Mouse (Mus musculus) testis, postnatal 10 days (tissue): ENCODE measurements around the gene Nlrc5.
"Not testable (repeated sequence)": the region's sequence is repeated elsewhere in the genome, so short reads cannot be mapped to it uniquely, and the experiment has no call there.

Source experiments
- DNase-seq: peaks from one replicate; pipeline ENCODE4 v3.0.0; 2021; ENCODE audit warnings: low spot score

Nlrc5 gene

DNA sequence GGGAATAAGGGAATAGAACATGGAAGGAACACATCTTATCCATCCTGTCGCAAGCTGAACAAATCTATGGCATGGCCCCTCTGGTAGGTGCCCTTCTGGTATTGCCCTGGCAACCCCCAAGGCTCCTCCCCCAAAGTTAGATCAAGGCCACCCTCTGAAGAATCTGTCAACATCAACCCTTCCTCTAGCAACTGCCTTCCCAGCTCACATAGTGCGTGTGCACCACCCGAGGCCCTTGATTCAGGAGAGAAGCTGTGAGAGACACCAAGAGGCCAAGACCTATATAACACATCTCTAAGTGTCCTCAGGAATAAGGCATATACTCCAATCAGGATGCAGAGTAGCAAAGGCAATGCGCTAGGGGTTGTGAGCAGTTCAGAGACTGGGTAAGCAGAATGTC, 11.9 kb upstream of the Nlrc5 start:
- DNase-seq, result no peak

DNA sequence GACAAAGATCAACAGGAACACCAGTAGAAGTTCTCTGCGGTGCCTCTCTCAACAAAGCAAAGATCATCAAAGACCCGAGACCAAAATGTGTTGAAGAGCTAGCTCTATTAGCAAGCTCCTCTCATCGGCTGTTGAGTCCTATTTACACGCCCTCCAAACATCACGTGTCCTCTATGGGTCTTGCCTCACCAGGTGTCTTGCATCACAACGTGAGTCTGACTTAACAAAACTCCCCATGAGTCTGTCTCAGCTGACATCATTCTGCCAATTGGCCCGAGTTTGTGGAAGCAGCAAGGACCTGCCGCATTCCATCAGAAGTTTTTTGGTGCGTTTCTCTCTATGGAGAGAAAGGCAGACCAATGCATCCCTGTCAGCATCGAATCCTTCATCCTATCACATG, 6.2 kb upstream of the Nlrc5 start:
- DNase-seq, result no peak

DNA sequence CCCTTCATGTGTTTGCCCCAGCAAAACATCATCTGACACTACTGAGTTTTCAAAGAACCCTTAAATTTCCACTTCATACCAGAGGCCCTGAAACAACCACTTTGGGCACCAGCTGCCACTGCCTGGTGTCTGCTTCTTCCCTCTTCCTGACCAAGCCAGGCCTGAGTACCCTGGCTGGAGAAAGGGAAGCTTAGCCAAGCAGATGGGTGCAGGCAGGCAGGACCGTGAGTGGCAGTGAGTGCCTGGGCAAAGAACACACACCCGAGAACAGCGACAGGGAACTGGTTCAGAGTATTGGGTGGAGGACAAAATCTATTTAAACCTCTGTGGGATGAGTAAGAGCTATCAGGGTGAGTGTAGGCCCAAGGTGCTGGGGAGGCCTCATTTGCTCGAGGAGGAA, 5.7 kb upstream of the Nlrc5 start:
- no peak for DNase-seq

DNA sequence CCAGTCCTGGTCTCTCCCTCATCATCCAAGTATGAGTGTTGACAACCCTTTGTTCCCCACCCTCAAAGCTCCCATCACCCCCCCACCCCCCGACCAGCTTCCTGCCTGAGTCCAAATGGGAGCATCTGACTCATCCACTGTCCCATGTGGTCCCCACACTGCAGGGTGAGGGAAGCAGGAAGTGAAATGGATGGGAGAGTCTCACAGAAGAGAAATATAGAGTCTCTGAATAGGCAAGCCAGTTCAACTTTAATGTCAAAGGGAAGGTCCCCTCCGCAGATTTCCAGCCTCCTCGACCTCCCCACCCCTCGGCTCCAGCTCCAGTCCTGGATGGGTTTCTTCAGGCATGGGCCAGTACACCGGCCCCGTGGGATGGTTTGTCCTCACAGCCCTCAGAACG, 4.8 kb upstream of the Nlrc5 start:
- DNase-seq, result no peak

DNA sequence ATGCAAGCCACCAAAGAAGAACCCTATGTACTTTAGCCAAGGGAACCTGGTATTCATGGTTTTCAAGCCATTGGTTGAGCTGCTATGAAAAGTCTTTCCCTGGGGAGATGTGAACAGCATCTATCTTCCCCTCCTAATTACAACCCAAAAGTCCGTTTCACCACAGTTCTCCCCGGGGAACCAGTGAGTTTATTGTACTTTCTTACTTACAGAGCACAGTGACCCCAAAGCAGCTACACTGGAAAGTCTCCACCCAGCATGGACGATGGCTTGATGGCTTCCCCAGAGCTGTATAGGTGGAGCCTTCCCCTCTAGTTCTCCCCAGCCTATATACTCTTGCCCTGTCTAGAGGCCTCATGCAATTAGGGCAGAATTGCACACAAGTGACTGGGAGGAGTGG, 1.9 kb upstream of the Nlrc5 start:
- no peak for DNase-seq

DNA sequence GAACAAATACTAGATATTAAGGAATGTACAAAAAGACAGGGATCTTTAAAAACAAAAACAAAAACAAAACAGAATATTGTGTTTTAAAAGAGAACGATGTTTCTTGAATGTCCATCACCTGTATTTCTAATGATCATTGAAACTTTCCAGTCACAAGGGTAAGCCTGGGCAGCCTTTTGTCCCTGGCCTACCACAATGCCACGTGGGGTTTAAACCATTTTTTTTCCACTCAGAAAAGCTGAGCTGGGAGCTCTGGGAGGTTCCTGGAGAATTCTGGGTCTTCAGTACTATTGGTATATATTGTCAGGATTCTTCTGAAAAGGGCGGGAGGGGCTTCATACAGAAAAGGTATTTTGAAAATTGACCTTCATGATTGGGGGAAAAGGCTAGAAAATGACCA, 802 bp downstream of the Nlrc5 start:
- DNase-seq, result no peak

DNA sequence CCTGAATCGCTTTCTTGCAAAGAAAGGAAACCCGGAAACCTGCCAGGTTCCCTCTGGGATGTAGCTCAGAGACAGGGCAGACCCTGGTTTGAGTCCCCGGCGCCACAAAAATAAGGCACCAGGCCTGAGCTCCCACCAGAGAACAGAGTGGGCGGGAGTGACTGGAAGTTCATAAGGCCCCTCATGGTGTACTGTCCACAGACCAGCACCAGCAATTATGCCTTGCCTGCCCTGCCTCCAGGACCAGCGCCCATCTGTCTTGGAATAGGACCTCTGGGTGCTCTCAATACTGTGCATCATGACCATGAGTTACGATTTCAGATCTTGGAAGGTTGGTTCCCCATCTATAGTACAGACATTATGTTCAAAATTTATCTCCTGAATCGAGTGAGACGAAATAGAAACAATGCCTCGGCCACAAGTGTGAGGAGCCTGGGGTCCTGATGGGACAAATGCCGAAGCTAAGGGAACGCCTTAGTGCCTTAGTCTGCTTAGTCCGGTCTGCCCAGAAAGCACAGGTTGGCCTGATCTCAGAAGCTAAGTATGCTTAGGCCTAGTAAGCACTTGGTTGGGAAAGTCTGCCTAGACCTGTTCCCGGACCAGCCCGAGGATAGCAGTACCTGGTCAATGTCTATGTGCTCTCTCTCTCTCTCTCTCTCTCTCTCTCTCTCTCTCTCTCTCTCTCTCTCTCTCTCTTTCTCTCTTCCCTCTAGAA, 1.4 kb downstream of the Nlrc5 start:
- DNase-seq, result no peak

DNA sequence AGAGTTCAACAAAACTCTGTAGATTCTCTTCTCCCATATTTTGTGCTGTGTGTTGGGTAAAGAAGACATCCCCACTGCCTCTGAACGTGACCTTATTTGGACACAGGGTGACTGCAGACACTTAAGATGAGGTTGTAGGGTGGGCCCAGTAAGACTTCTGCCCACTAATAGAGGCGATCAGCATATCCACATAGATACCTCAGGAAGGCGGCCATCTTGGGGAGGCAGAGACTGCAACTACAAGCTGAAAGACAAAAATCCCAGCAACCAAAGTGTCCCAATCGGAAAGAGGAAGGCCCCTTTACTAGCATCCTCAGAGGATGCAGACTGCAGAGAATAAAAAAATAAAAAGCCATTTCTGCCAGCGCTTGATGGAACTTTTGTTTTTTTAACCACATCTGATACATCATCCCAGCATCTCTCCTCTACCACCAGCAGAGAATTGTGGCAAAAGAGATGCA, 2.0 kb downstream of the Nlrc5 start:
- no peak for DNase-seq

DNA sequence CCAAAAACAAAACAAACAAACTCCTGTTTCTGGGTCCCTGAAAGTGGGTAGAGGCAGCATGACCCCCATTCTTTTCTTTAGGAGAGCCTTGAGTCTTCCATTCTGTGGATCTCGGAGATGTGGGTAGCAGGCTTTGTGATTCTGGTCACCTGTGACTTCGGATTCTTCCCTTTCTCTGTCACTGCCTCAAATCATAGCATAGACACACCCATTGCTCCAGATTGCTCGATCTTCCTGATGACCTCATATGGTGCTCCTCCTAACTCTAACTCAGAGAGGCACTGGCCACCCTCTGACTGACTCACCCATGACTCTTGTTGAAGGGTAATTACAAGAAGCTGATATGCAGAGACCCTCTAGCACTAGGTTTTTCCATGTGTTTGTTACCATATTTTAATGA, 2.7 kb downstream of the Nlrc5 start:
- no peak for DNase-seq

DNA sequence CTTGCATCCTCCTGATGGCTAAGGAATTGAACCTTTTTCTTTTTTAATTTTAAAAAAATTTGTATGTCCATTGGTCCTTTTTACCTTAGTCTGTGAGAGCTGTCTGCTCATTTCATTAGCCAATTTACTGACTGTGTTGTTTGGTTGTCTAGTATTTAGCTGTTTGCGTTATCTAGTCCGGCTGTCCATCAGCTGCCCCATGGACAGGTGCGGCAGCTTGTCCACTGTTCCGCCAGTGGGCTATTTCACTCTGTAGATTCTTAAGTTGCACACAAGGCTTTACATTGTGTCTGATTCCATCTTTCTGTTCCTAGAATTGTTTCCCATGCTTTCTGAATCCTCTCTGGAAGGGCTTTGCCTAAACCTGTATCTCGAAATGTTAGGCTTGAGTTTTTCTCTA, 4.5 kb downstream of the Nlrc5 start:
- DNase-seq, result no peak

DNA sequence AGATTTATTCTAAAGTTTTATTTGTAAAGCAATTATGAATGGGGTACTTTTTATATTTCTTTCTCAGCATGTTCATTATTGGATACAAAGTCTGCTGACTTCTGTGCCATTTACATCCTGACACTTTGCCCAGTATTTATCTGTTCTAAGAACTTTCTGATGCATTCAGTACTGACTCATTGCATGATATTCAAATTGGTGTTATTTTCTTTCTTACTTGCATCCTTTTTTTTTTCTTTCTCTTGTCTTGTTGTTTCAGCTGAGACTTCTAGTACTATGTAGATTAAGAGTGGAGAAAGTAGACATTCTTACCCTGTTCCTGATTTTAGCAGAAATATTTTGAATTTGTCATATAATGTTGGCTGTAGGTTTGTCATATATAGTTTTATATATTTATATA, 5.5 kb downstream of the Nlrc5 start:
- no peak for DNase-seq

DNA sequence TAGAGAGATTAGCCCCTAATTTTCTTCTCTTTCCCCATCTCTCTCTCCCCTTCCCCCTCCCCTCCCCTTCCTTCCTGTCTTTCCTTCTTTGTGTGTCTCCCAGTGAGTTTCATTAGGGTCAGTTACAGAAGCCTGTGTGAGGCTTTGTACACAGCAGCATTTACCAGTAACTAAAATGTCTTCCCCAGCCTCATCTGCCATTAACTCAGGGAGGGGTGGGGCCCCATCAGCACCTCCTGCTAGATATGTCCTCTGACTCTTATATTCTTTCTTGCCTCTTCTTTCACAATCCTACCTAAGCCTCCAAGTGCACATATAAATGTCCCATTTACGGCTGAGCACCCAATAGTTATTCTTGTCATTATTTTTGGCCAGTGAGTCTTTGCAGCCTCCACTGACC, 6.2 kb downstream of the Nlrc5 start:
- DNase-seq, result no peak

DNA sequence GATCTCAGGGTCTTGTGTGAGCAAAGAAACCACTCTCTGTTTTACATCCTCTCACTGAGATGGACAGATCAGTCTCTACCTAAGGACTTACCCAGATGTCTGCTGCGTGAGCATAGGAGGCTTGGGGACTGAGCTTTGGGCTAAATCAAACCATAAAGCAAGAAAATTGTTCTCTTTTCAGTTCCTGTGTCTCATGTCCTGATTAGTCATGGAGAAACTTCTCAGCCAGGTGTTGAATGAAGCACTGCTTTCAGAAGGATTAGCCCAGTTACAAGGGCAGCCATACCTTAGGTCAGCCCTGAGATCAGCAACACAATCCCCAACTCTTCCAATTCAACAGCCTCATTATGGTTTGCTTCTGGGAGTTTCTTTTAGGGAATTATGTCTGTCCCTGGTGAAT, 7.5 kb downstream of the Nlrc5 start:
- no peak for DNase-seq

DNA sequence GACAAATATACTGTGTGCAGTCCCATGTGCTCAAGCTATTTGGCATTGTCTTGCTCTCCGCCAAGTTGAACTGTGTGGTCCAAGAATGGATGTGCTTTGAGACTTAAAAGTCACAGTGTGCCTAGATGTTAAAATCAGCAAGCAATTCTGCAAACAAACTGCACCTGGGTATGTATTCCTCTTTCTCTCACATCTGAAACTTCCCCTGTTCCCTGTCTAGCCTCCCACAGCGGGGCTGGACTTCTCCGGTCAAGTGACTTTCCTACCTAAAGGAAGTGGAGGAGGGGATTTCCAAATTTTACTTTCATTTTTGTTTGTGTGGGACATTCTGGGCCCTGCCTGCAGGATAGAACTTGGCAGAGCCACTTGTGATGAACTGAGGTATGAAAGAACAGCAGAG, 9.0 kb downstream of the Nlrc5 start:
- DNase-seq, result peak; percentile 24

DNA sequence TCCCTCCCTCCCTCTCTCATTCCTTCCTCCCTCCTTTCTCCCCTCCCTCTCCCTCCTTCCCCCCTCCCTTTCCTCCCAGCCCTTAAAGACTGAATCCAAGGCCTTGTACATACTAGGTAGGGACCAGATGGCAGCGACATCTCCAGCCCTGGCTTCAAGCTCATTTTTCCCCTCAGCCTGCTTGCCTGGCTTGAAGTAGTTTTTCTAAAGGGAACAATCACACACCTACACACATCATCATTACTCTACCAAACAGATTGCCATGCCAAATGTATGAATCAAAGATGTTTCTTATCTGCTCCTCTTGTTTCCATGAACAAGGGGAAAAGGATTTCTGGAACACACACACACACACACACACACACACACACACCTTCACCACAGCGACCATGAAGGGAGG, 10.3 kb downstream of the Nlrc5 start:
- DNase-seq, result no peak

DNA sequence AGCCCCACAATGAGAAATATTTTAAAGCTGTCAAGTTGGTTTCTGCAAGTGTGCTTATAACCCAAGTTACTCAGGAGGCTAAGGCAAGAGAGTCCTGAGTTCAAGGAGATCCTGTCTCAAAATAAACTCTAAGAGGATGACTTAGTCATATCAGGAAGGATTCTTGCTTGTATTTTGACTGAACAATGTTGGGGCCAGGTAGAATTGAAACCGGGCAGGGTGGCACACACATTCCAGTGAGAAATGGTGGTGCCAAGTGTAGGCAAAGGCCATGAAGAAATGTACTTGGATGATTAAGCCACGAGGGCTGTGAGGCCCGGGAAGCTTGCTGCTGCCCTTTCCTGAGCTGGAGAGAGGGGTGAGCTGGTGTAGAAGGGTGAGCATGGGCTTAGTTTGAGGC, 13.0 kb downstream of the Nlrc5 start:
- peak; percentile 17 for DNase-seq

DNA sequence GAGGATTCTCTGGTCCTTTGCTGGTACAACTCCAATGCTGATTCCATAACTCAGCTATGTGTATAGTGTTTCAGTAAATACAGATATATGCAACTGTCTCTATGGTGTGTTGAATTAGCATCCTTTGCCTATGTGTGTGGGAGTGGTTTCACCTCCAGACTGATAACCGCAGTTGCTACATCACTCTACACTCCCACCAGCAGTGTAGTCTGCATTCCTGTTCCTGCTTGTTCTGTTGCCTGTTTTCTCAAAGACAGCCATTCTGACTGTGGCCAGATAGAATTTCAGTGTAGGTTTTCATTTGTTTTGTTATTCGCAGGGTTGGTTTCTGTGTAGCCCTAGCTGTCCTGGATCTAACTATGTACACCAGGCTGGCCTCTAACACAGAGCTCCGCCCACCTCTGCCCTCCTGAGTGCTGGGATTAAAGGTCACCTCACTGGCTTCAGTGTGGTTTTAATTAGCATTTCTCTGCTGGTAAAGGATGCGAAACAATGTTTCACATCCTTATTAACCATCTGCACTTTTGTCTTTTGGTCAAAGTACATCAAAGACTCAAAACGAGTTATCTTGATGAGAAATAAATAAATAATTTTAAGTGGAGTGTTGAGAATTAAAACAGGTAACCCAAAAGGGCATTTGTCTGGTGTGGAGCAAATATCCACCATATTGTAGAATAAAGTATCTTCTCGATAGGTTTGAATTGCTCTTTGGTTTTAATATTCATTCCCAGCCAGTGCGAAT, 13.6 kb downstream of the Nlrc5 start:
- peak; percentile 31 for DNase-seq

DNA sequence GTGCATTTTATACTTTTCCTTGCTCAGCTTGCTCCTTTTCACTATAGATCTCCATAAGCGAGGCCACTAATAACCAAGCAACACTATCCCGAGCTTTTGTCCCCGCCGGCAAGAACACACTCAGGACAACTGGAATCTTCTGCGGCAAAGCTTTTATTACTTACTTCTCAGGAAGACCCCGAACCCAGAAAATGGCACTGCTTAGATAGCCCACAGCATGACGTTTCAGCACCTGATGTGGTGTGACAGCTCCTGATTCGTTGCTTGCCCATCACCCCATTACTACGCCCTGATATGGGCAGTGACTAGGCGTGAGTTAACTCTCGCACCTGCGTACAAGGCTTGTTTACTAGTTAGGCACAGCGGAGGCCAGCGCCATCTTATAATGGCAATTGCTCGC, 18.8 kb downstream of the Nlrc5 start:
- DNase-seq, result not testable (repeated sequence)

DNA sequence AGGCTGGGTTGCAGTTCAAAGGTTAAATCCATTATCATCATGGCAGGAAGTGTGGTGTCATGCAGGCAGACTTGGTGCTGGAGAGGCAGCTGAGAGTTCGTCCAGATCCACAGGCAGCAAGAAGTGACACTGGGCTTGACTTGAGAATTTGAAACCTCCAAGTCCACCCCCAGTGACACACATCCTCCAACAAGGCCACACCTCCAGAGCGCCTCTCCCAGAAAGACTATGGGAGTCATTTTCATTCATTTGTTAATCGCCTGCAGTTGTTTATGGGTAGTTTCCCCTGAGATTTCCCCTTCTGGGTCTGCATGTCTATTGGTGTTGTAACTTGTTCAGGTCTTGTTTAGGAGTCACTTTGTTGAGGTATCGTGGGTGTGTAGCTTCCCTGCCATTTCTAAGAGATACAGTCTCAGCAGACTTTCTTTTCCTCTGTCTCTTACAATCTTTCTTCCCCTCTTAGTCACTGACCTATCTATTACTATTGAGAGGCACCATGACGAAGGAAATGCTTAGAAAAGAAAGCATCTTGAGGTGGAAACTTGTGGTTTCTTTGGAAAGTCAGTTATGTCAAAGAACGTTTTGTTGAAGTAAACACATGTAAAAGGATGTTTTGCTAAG, 19.8 kb downstream of the Nlrc5 start:
- DNase-seq, result no peak

DNA sequence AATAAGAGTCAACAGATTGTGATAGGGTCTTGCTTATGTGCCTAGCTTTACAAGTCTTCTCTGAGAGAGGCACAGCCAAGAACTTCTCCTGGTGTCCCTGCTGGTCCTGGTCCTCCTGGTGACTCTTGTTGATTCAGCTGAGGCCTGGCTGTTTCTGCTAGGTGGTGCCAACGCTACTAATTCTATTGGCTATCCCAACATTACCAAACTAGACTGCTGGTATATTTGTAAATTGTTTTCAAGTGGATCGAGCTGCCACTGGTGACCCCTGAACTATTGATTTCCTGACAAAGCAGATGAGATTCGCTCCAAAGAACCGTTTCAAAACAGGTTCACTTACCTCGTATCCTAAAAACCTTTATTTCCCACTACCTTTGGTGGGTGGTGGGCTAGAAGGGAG, 20.7 kb downstream of the Nlrc5 start:
- peak; percentile 10 for DNase-seq

DNA sequence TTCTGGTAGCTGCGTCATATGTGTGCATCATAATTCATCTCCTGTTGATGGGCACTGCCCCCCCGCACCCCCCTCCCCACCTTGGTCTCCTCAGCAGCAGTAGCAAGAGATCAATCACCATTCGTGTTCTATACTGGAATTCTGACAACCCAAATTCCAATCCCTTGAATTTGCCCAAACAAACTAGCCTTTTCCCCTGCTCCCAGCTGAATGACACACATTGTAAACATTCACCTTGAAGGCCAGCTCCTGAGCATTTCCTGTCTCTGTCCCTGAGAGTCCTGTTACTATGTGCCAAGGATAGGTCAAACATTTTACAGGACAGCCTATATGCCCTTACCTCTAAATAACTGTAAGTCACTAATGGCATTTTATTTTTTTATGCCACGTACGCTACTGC, 21.9 kb downstream of the Nlrc5 start:
- no peak for DNase-seq

DNA sequence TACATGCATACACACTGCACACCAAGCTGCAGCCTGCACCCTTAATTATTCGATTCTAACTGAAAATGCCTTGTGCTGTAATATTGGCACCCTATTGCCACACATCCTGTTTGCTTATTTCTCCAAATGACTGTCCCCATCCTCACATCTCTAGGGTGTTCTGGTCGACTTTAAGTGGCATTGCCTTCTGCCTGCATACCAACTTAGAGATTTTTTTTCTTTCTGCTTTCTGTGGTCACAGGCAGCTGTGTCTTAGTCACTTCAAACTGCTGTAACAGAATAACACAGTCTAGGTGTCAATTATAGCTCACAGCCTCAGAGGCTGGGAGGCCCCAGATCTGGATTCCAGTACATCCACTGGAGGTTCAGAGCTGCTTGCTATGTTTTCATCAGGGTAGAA, 24.4 kb downstream of the Nlrc5 start:
- no peak for DNase-seq

DNA sequence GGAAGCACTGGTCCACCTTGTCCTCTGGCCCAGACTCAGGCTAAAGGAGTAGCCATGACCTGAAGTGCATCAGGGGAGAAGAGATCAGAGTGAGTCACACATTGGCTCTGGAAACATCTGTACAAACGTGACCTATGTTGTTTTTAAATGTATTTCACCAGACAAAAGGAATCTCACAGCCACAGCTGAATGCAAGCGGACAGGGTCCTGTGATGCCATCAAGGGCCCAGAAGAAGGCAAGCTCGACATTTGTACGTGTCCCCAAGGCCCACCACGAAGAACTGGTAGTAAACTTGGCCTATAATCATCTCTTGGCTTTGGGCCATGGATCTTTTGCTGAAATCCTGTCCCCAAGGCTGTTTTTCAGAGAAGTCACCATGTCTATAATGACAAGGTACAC, 35.5 kb downstream of the Nlrc5 start:
- peak; percentile 36 for DNase-seq
